Mouse (Mus musculus) small intestine, adult 2 months (tissue): ENCODE measurements around the gene Wfdc15a. TPM values are rescaled to one million over a fixed set of nuclear protein-coding genes. Genes with fewer than 3 reads are reported as not detected.

Source experiments
- H3K27ac ChIP-seq: fragments of 200-500 bp; 2 replicates; pipeline ENCODE4 v1.5.1; 2012; ENCODE audit warnings: low read depth, low read length, control low read depth, inconsistent platforms; ENCODE audit not compliant: insufficient read depth
- H3K27me3 ChIP-seq: fragments of 200-500 bp; 2 replicates; pipeline ENCODE4 v1.6.1; 2012; ENCODE audit warnings: mild to moderate bottlenecking, moderate library complexity, low read length, inconsistent platforms; ENCODE audit not compliant: control insufficient read depth, insufficient read depth
- H3K36me3 ChIP-seq: fragments of 200-500 bp; 2 replicates; pipeline ENCODE4 v1.6.1; 2012; ENCODE audit warnings: mild to moderate bottlenecking, low read length, control low read depth, inconsistent platforms; ENCODE audit not compliant: control insufficient read depth, insufficient read depth
- H3K4me1 ChIP-seq: fragments of 200-500 bp; 2 replicates; pipeline ENCODE4 v1.6.1; 2012; ENCODE audit warnings: low read length, inconsistent platforms, mixed read lengths; ENCODE audit not compliant: control insufficient read depth, insufficient read depth, insufficient read length
- H3K4me3 ChIP-seq: fragments of 200-500 bp; 2 replicates; pipeline ENCODE4 v1.5.1; 2012; ENCODE audit warnings: low read depth, mild to moderate bottlenecking, control low read depth, inconsistent platforms, low read length, moderate library complexity
- CTCF ChIP-seq: fragments of 200-500 bp; IDR thresholded peaks from 2 replicates; pipeline ENCODE4 v1.5.1; 2012; ENCODE audit warnings: low read depth, mild to moderate bottlenecking, control low read depth, inconsistent platforms, low read length, moderate library complexity, mixed read lengths; ENCODE audit not compliant: insufficient replicate concordance, insufficient read length; ENCODE audit errors: extremely low read depth
- POLR2A ChIP-seq: fragments of 200-500 bp; IDR thresholded peaks from 2 replicates; pipeline ENCODE4 v1.6.1; 2012; ENCODE audit warnings: low read depth, mild to moderate bottlenecking, control low read depth, inconsistent platforms, low read length, moderate library complexity
- WGBS: fragments of 180-500 bp; shearing (Covaris S2); methylation state at CpG from one replicate; pipeline ENCODE4 v1.1.7; 2018; 5-methylcytosine and 5-hydroxymethylcytosine counted together
- polyA plus RNA-seq: library from polyadenylated mRNA; depleted of rRNA; stranded (reverse); fragments of >200 nt; gene quantifications from 2 replicates; pipeline ENCODE4 v1.2.3, GENCODE M21; 2012; rRNA removed

The Wfdc15a gene
- polyA plus RNA-seq, 1 experiment = not detected

GRCm38 (mm10) chr2:164161515-164162055 is 38.3 kb downstream of the Wfdc15a start:
- 69% methylated on average over 11 of the region's 11 CpGs for whole genome bisulfite sequencing

GRCm38 (mm10) chr2:164158838-164159237 is 41.1 kb downstream of the Wfdc15a start:
- peaks cover 2% of the 10 kb centered on the region; the same call in 1 of the 2 replicates for H3K36me3 ChIP-seq
- TF ChIP-seq CTCF (no peak), POLR2A (no peak)
- no peak overlapping the region for H3K27ac ChIP-seq
- no peak overlapping the region for H3K4me3 ChIP-seq
- no peaks in the 10 kb centered on the region for H3K27me3 ChIP-seq
- WGBS = 90% methylated on average over 2 of the region's 2 CpGs
- H3K4me1 ChIP-seq = no peaks in the 10 kb centered on the region

More at GRCm38 (mm10) chr2:164161515-164162055, 38.3 kb downstream of the Wfdc15a start:
- Histone ChIP-seq H3K27ac (no peak overlapping the region), H3K4me1 (no peaks in the 10 kb centered on the region), H3K36me3 (no peaks in the 10 kb centered on the region), H3K4me3 (no peak overlapping the region), H3K27me3 (no peaks in the 10 kb centered on the region)
- no peak for TF ChIP-seq CTCF
- TF ChIP-seq POLR2A = no peak

DNA sequence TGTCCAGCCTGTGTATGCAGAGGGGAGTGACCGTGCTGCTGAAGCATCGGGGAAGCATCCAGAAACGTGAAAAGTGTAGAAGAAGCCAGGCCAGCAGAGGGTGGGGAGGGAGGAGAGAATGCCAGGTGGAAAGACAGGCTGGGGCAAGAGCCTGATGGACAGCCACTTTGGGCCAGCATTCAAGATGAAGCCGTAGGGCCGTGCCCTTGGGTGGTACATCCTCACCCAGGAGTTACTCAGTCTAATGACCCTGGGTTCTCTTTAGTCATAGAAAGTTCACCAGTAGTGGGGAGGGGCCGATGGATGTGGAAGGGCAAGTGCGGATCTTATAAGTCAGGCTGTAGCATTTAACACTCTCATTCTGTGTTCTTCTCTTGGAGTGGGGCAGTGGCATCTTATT is 43.8 kb downstream of the Wfdc15a start:
- WGBS = 80% methylated on average over 7 of the region's 7 CpGs
- Histone ChIP-seq H3K27ac (no peak overlapping the region), H3K4me1 (no peaks in the 10 kb centered on the region), H3K27me3 (no peaks in the 10 kb centered on the region), H3K36me3 (peaks cover 21% of the 10 kb centered on the region), H3K4me3 (no peak overlapping the region)
- no peak for TF ChIP-seq POLR2A
- TF ChIP-seq CTCF = no peak

- Histone ChIP-seq H3K4me3 (no peak overlapping the region), H3K36me3 (peaks cover 24% of the 10 kb centered on the region), H3K27me3 (no peaks in the 10 kb centered on the region), H3K27ac (no peak overlapping the region), H3K4me1 (no peaks in the 10 kb centered on the region)
- TF ChIP-seq POLR2A = no peak
- TF ChIP-seq CTCF = no peak
- 95% methylated on average over 10 of the region's 10 CpGs for WGBS
These were observed 45.9 kb downstream of the Wfdc15a start for GRCm38 (mm10) chr2:164154007-164154406.

GRCm38 (mm10) chr2:164152341-164152740 is 47.6 kb downstream of the Wfdc15a start:
- Histone ChIP-seq H3K36me3 (peaks cover 31% of the 10 kb centered on the region), H3K4me1 (no peaks in the 10 kb centered on the region), H3K27ac (no peak overlapping the region), H3K4me3 (no peak overlapping the region), H3K27me3 (no peaks in the 10 kb centered on the region)
- 93% methylated on average over 11 of the region's 11 CpGs for WGBS
- no peak for TF ChIP-seq POLR2A

DNA sequence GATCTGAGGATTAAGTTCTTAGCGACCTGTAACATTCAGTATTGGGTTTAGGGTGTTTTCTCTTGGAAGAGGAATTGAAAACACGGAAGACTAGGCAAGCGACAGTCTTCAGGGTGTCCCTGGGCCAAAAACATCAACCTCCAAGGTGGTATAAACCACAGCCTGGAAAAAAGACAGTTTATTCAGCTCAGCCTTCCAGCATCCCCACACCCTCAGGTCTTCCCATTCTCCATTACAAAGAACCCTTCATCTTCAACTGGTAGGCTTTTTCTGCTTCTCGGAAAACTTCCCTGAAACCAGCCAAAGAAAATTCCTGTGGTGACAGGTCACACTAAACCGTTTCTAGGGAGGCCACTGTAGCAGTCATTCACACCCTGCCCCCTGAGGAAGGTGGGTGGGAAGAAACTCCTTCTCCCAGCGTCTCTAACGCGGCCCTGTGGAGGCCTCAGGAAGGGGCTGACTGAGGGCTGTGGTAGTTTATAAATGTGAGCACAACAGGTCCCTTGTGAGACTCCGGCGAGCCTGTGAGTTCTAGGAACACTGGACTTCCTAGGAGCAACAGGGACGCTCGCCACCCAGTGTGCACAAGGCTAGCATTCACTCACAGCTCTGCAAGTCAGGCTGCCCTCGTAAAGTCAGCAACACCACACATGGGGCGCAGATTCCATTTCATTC is 49.7 kb downstream of the Wfdc15a start:
- Histone ChIP-seq H3K36me3 (peaks cover 31% of the 10 kb centered on the region), H3K27me3 (no peaks in the 10 kb centered on the region), H3K27ac (no peak overlapping the region), H3K4me3 (no peak overlapping the region), H3K4me1 (no peaks in the 10 kb centered on the region)
- WGBS = 79% methylated on average over 14 of the region's 14 CpGs
- TF ChIP-seq POLR2A = no peak
- no peak for TF ChIP-seq CTCF

Other genes with a start within 250 kb of the Wfdc15a start
- 12.1 and 25.8 TPM in 2 replicates for gene Ywhab, start 205.2 kb downstream of the Wfdc15a start, polyA plus RNA-seq
- 0.10 and 0.18 TPM in 2 replicates for gene Pabpc1l, start 174.7 kb downstream of the Wfdc15a start, polyA plus RNA-seq
- 4.9 and 10.8 TPM in 2 replicates for gene Stk4, start 129.8 kb downstream of the Wfdc15a start, polyA plus RNA-seq
- 20.0 and 39.4 TPM in 2 replicates for gene Tomm34, start 129.0 kb downstream of the Wfdc15a start, polyA plus RNA-seq
- 0.06 and 0.25 TPM in 2 replicates for gene Kcns1, start 29.0 kb downstream of the Wfdc15a start, polyA plus RNA-seq
- gene Wfdc5, start 17.4 kb downstream of the Wfdc15a start, polyA plus RNA-seq = 0.24 TPM in 1 of 2 replicates, not detected in the other
- gene Wfdc12, start 9.5 kb downstream of the Wfdc15a start, polyA plus RNA-seq = not detected in 2 replicates
- 1.2 TPM in 1 of 2 replicates, not detected in the other for gene Wfdc15b, start 21.5 kb upstream of the Wfdc15a start, polyA plus RNA-seq
- not detected in 2 replicates for gene Svs2, start 38.3 kb upstream of the Wfdc15a start, polyA plus RNA-seq
- not detected in 2 replicates for gene Svs3b, start 56.5 kb upstream of the Wfdc15a start, polyA plus RNA-seq
- not detected in 2 replicates for gene Svs4, start 78.3 kb upstream of the Wfdc15a start, polyA plus RNA-seq
- gene Svs3a, start 89.1 kb upstream of the Wfdc15a start, polyA plus RNA-seq = not detected in 2 replicates
- not detected in 2 replicates for gene Svs6, start 116.6 kb upstream of the Wfdc15a start, polyA plus RNA-seq
- gene Svs5, start 132.6 kb upstream of the Wfdc15a start, polyA plus RNA-seq = not detected in 2 replicates
- gene Slpi, start 189.0 kb upstream of the Wfdc15a start, polyA plus RNA-seq = 16.0 and 22.3 TPM in 2 replicates
- 0.19 and 127 TPM in 2 replicates for gene Rbpjl, start 203.0 kb upstream of the Wfdc15a start, polyA plus RNA-seq
- gene Matn4, start 205.0 kb upstream of the Wfdc15a start, polyA plus RNA-seq = 0.49 and 2.7 TPM in 2 replicates
- gene Sdc4, start 243.8 kb upstream of the Wfdc15a start, polyA plus RNA-seq = 21.3 and 52.2 TPM in 2 replicates